ENCODE assay signal across 27 mouse cellular contexts in genomic region chr11:34397661-34398060, GRCm38 (mm10).
"Had no signal": no experiment of that assay in that cellular context is flagged by ENCODE, and none has a peak within 500 bp of the region (broad histone marks: within the 10 kb centered on the region; RNA-seq: fewer than 3 reads in every experiment).

No protein-coding gene starts in this region.

- H3K36me3 ChIP-seq: limb, embryonic 10.5 days; limb, embryonic 12.5 days; limb, embryonic 13.5 days; limb, embryonic 15.5 days; liver, embryonic 12.5 days; liver, embryonic 13.5 days; liver, embryonic 15.5 days; lung, embryonic 15.5 days; midbrain, embryonic 10.5 days; midbrain, embryonic 12.5 days; midbrain, embryonic 13.5 days; midbrain, embryonic 15.5 days had no signal

- H3K4me1 ChIP-seq: limb, embryonic 10.5 days; limb, embryonic 15.5 days; liver, embryonic 12.5 days; liver, embryonic 15.5 days; lung, embryonic 15.5 days; midbrain, embryonic 12.5 days; midbrain, embryonic 13.5 days; midbrain, embryonic 15.5 days had no signal

- H3K9ac ChIP-seq: limb, embryonic 12.5 days; limb, embryonic 13.5 days; limb, embryonic 15.5 days; liver, embryonic 12.5 days; liver, embryonic 13.5 days; liver, embryonic 14.5 days; liver, embryonic 15.5 days; liver, postnatal 0 days; lung, embryonic 14.5 days; lung, embryonic 15.5 days; midbrain, embryonic 12.5 days; midbrain, embryonic 13.5 days; midbrain, embryonic 15.5 days had no signal

- H3K27ac ChIP-seq: limb, embryonic 10.5 days; limb, embryonic 12.5 days; limb, embryonic 13.5 days; limb, embryonic 15.5 days; liver, embryonic 12.5 days; liver, embryonic 13.5 days; liver, embryonic 14.5 days; liver, embryonic 15.5 days; lung, embryonic 15.5 days; macrophage; midbrain, embryonic 10.5 days; midbrain, embryonic 12.5 days; midbrain, embryonic 13.5 days; midbrain, embryonic 15.5 days had no signal

- H3K4me3 ChIP-seq: limb, embryonic 10.5 days; limb, embryonic 12.5 days; limb, embryonic 13.5 days; limb, embryonic 15.5 days; liver, embryonic 12.5 days; liver, embryonic 13.5 days; liver, embryonic 15.5 days; lung, embryonic 15.5 days; megakaryocyte, embryonic 14.5 days; midbrain, embryonic 10.5 days; midbrain, embryonic 12.5 days; midbrain, embryonic 13.5 days; midbrain, embryonic 15.5 days; myocyte had no signal

- DNase-seq: left cerebral cortex, postnatal 4 days; liver; liver, embryonic 13.5 days; liver, postnatal 0 days; lung, adult 18-20 months; lung, adult 2 months; lung, embryonic 14.5 days; lung, postnatal 10 days; lung, postnatal 14 days; lung, postnatal 36 days; lung, postnatal 4 days; midbrain, embryonic 14.5 days had no signal

- H3K9me3 ChIP-seq: limb, embryonic 10.5 days; limb, embryonic 12.5 days; limb, embryonic 13.5 days; limb, embryonic 15.5 days; liver, embryonic 12.5 days; liver, embryonic 13.5 days; liver, embryonic 15.5 days; lung, embryonic 15.5 days; megakaryocyte, embryonic 14.5 days; midbrain, embryonic 10.5 days; midbrain, embryonic 12.5 days; midbrain, embryonic 13.5 days; midbrain, embryonic 15.5 days had no signal

- H3K27me3 ChIP-seq: limb, embryonic 12.5 days; limb, embryonic 13.5 days; limb, embryonic 15.5 days; liver, embryonic 12.5 days; liver, embryonic 13.5 days; liver, embryonic 15.5 days; lung, embryonic 15.5 days; megakaryocyte, embryonic 14.5 days; midbrain, embryonic 12.5 days; midbrain, embryonic 13.5 days; midbrain, embryonic 15.5 days had no signal
